Mouse (Mus musculus) embryonic fibroblast, embryonic 13.5 days (primary cell): ENCODE data around the gene Bricd5. TPM values are rescaled to one million over a fixed set of nuclear protein-coding genes. Genes with fewer than 3 reads are reported as not detected.
"Not testable (repeated sequence)": the region's sequence is repeated elsewhere in the genome, so short reads cannot be mapped to it uniquely, and the experiment has no call there.

Experiments used
- H3K27ac ChIP-seq: 2 replicates; pipeline ENCODE4 v1.5.1; 2012; ENCODE audit warnings: low read length, control low read depth, inconsistent platforms; ENCODE audit not compliant: insufficient read depth
- H3K4me1 ChIP-seq: 2 replicates; pipeline ENCODE4 v1.6.1; 2011; ENCODE audit warnings: low read length; ENCODE audit not compliant: control insufficient read depth, insufficient read depth
- H3K4me3 ChIP-seq: 2 replicates; pipeline ENCODE4 v1.5.1; 2011; ENCODE audit warnings: mild to moderate bottlenecking, control low read depth, low read length; ENCODE audit not compliant: insufficient read depth
- CTCF ChIP-seq: IDR thresholded peaks from 2 replicates; pipeline ENCODE4 v1.5.1; 2011; ENCODE audit warnings: mild to moderate bottlenecking, control low read depth, low read length, moderate library complexity, borderline replicate concordance; ENCODE audit not compliant: insufficient read depth
- POLR2A ChIP-seq: IDR thresholded peaks from 2 replicates; pipeline ENCODE4 v1.6.1; 2011; ENCODE audit warnings: low read depth, mild to moderate bottlenecking, control low read depth, low read length, moderate library complexity
- polyA plus RNA-seq: library from polyadenylated mRNA; stranded (reverse); fragments of >200 nt; gene quantifications from 2 replicates; pipeline ENCODE4 v1.2.4, GENCODE M21; 2011; ENCODE audit warnings: low read depth; ENCODE audit not compliant: missing spikeins, insufficient read length

Bricd5 gene
- polyA plus RNA-seq, 1 experiment, result not detected

- TF ChIP-seq POLR2A, result no peak
- TF ChIP-seq CTCF, result 0 out of 2 replicates have a peak, but pooled peaks have one; percentile 11
- Histone ChIP-seq H3K4me1 (no peaks in the 10 kb centered on the region), H3K4me3 (no peak overlapping the region), H3K27ac (no peak overlapping the region)
These were observed 32.5 kb upstream of the Bricd5 start for GRCm38 (mm10) chr17:24441148-24441547.

- no peaks in the 10 kb centered on the region for H3K4me1 ChIP-seq
- H3K27ac ChIP-seq, result no peak overlapping the region
- TF ChIP-seq POLR2A (no peak), CTCF (no peak)
- H3K4me3 ChIP-seq, result no peak overlapping the region
These were observed 31.6 kb upstream of the Bricd5 start for GRCm38 (mm10) chr17:24442107-24442506.

- TF ChIP-seq CTCF (no peak), POLR2A (no peak)
- Histone ChIP-seq H3K4me3 (no peak within 1 kb of the TSS), H3K27ac (no peak within 1 kb of the TSS), H3K4me1 (no peaks in the 10 kb centered on the region)
These were observed 31.0 kb upstream of the Bricd5 start, which contains the start of gene Dnase1l2 for GRCm38 (mm10) chr17:24442632-24443155. Dnase1l2 (minus strand) TSS chr17:24443105.

- Histone ChIP-seq H3K4me3 (no peak overlapping the region), H3K4me1 (no peaks in the 10 kb centered on the region), H3K27ac (no peak overlapping the region)
- TF ChIP-seq POLR2A (no peak), CTCF (no peak)
These were observed 30.3 kb upstream of the Bricd5 start for GRCm38 (mm10) chr17:24443409-24443808.

- H3K4me3 ChIP-seq, result no peak overlapping the region
- H3K27ac ChIP-seq, result no peak overlapping the region
- TF ChIP-seq CTCF (no peak), POLR2A (no peak)
- no peaks in the 10 kb centered on the region for H3K4me1 ChIP-seq
These were observed 27.1 kb upstream of the Bricd5 start for GRCm38 (mm10) chr17:24446590-24446989.

GRCm38 (mm10) chr17:24449507-24449906 lies 24.2 kb upstream of the Bricd5 start:
- no peak overlapping the region for H3K27ac ChIP-seq
- H3K4me1 ChIP-seq, result no peaks in the 10 kb centered on the region; the same call in 1 of the 2 replicates
- TF ChIP-seq CTCF, result no peak
- no peak for TF ChIP-seq POLR2A
- no peak overlapping the region for H3K4me3 ChIP-seq

- Histone ChIP-seq H3K27ac (no peak overlapping the region), H3K4me3 (no peak overlapping the region), H3K4me1 (no peaks in the 10 kb centered on the region; the same call in 1 of the 2 replicates)
- TF ChIP-seq CTCF (no peak), POLR2A (no peak)
These were observed 22.5 kb upstream of the Bricd5 start for GRCm38 (mm10) chr17:24451220-24451619.

GRCm38 (mm10) chr17:24453372-24453771 lies 20.3 kb upstream of the Bricd5 start:
- Histone ChIP-seq H3K27ac (no peak overlapping the region), H3K4me1 (no peaks in the 10 kb centered on the region; the same call in 1 of the 2 replicates), H3K4me3 (no peak overlapping the region)
- TF ChIP-seq POLR2A (no peak), CTCF (no peak)

- Histone ChIP-seq H3K27ac (peak overlapping the region; percentile 83), H3K4me1 (no peaks in the 10 kb centered on the region; the same call in 1 of the 2 replicates), H3K4me3 (peak overlapping the region; percentile 71)
- TF ChIP-seq POLR2A (no peak), CTCF (no peak)
These were observed 19.4 kb upstream of the Bricd5 start for GRCm38 (mm10) chr17:24454218-24454755.

- no peaks in the 10 kb centered on the region; the same call in 1 of the 2 replicates for H3K4me1 ChIP-seq
- TF ChIP-seq POLR2A, result peak; percentile 95
- no peak for TF ChIP-seq CTCF
- H3K4me3 ChIP-seq, result peak overlapping the region; percentile 71
- peak overlapping the region; percentile 81 for H3K27ac ChIP-seq
These were observed 18.7 kb upstream of the Bricd5 start for GRCm38 (mm10) chr17:24454756-24455522.

- H3K4me3 ChIP-seq, H3K27ac ChIP-seq, H3K4me1 ChIP-seq: not testable (repeated sequence)
These were observed 18.0 kb upstream of the Bricd5 start for GRCm38 (mm10) chr17:24455523-24456206.
